Mouse (Mus musculus) neural tube, embryonic 15.5 days (tissue): ENCODE data around the gene Otop2. TPM values are rescaled to one million over a fixed set of nuclear protein-coding genes. Genes with fewer than 3 reads are reported as not detected.

Source experiments
- ATAC-seq: fragments of 200-750 bp; cut with Nextera tagmentation; 2 replicates; pipeline ENCODE4 v1.8.0; 2017; ENCODE audit warnings: mild to moderate bottlenecking, moderate TSS enrichment, moderate library complexity; ENCODE audit not compliant: low FRiP score
- H3K27ac ChIP-seq: fragments of 300-500 bp; sonication (generic); replicated peaks from 2 replicates; pipeline ENCODE4 v1.5.1; 2015; ENCODE audit warnings: mild to moderate bottlenecking, inconsistent platforms
- H3K27me3 ChIP-seq: fragments of 300-500 bp; sonication (generic); replicated peaks from 2 replicates; pipeline ENCODE4 v1.6.1; 2015; ENCODE audit warnings: inconsistent platforms
- H3K36me3 ChIP-seq: fragments of 300-500 bp; sonication (generic); 2 replicates; pipeline ENCODE4 v1.6.1; 2015; ENCODE audit warnings: inconsistent platforms
- H3K4me1 ChIP-seq: fragments of 300-500 bp; sonication (generic); 2 replicates; pipeline ENCODE4 v1.6.1; 2015; ENCODE audit warnings: inconsistent platforms
- H3K4me2 ChIP-seq: fragments of 300-500 bp; sonication (generic); 2 replicates; pipeline ENCODE4 v1.6.1; 2015; ENCODE audit warnings: inconsistent platforms, mild to moderate bottlenecking, moderate library complexity
- H3K4me3 ChIP-seq: fragments of 300-500 bp; sonication (generic); replicated peaks from 2 replicates; pipeline ENCODE4 v1.5.1; 2015; ENCODE audit warnings: mild to moderate bottlenecking, inconsistent platforms
- H3K9ac ChIP-seq: fragments of 300-500 bp; sonication (generic); replicated peaks from 2 replicates; pipeline ENCODE4 v1.6.1; 2015; ENCODE audit warnings: mild to moderate bottlenecking, inconsistent platforms
- H3K9me3 ChIP-seq: fragments of 300-500 bp; sonication (generic); replicated peaks from 2 replicates; pipeline ENCODE4 v1.6.1; 2016; ENCODE audit warnings: inconsistent platforms
- WGBS: fragments of 180-500 bp; shearing (Covaris S2); methylation state at CpG from one replicate; pipeline ENCODE4 v1.1.7; 2015; ENCODE audit warnings: mixed read lengths; 5-methylcytosine and 5-hydroxymethylcytosine counted together
- polyA plus RNA-seq: library from polyadenylated mRNA; unstranded; fragments of >200 nt; fragmentation: Nextera tagmentation; extraction: Ambion mirVana; gene quantifications from 2 replicates; pipeline ENCODE4 v1.2.1, GENCODE M21; 2015

Gene Otop2
- polyA plus RNA-seq, 1 experiment from 2014 or later = 0.15 TPM

GRCm38 (mm10) chr11:115358468-115358867 is 51.5 kb downstream of the Otop2 start:
- H3K27me3 ChIP-seq = peaks cover 6% of the 10 kb centered on the region; the same call in 1 of the 2 replicates
- ATAC-seq = peak; percentile 45; the same call in 1 of the 2 replicates
- peaks cover 21% of the 10 kb centered on the region for H3K36me3 ChIP-seq
- WGBS = 17% methylated on average over 5 of the region's 5 CpGs
- 0 out of 2 replicates have a peak overlapping the region, but pooled peaks have one; percentile 7 for H3K9ac ChIP-seq
- H3K4me3 ChIP-seq = no peak overlapping the region
- peaks cover 18% of the 10 kb centered on the region for H3K4me1 ChIP-seq
- H3K9me3 ChIP-seq = no peaks in the 10 kb centered on the region
- no peak overlapping the region for H3K4me2 ChIP-seq
- H3K27ac ChIP-seq = peak overlapping the region; percentile 63

- Histone ChIP-seq H3K9ac (peak overlapping the region; percentile 7; the same call in 1 of the 2 replicates), H3K27me3 (peaks cover 6% of the 10 kb centered on the region; the same call in 1 of the 2 replicates), H3K36me3 (peaks cover 18% of the 10 kb centered on the region), H3K9me3 (no peaks in the 10 kb centered on the region), H3K4me2 (no peak overlapping the region), H3K4me1 (peaks cover 22% of the 10 kb centered on the region), H3K4me3 (no peak overlapping the region), H3K27ac (peak overlapping the region; percentile 63)
- no peak for ATAC-seq
- 33% methylated on average over 3 of the region's 3 CpGs for WGBS
These were observed 52.3 kb downstream of the Otop2 start for GRCm38 (mm10) chr11:115359293-115359692.

GRCm38 (mm10) chr11:115359726-115360125 is 52.8 kb downstream of the Otop2 start:
- no peak overlapping the region for H3K9ac ChIP-seq
- H3K27me3 ChIP-seq = peaks cover 6% of the 10 kb centered on the region; the same call in 1 of the 2 replicates
- no peak overlapping the region for H3K4me3 ChIP-seq
- ATAC-seq = no peak
- H3K27ac ChIP-seq = peak overlapping the region; percentile 63
- H3K4me2 ChIP-seq = no peak overlapping the region
- H3K4me1 ChIP-seq = peaks cover 23% of the 10 kb centered on the region
- H3K9me3 ChIP-seq = no peaks in the 10 kb centered on the region
- WGBS = 58% methylated on average over 6 of the region's 6 CpGs
- H3K36me3 ChIP-seq = peaks cover 18% of the 10 kb centered on the region

- Histone ChIP-seq H3K4me1 (peaks cover 40% of the 10 kb centered on the region), H3K4me3 (no peak overlapping the region), H3K36me3 (no peaks in the 10 kb centered on the region), H3K4me2 (no peak overlapping the region), H3K27ac (no peak overlapping the region), H3K27me3 (0 out of 2 replicates have a peak, but pooled peaks cover 2% of the 10 kb centered on the region), H3K9me3 (no peaks in the 10 kb centered on the region), H3K9ac (no peak overlapping the region)
- WGBS = 88% methylated on average over 3 of the region's 3 CpGs
- ATAC-seq = no peak
These were observed 57.2 kb downstream of the Otop2 start for GRCm38 (mm10) chr11:115364136-115364535.

- no peaks in the 10 kb centered on the region for H3K9me3 ChIP-seq
- H3K27me3 ChIP-seq = 0 out of 2 replicates have a peak, but pooled peaks cover 4% of the 10 kb centered on the region
- H3K4me2 ChIP-seq = peak overlapping the region; percentile 77
- peaks cover 30% of the 10 kb centered on the region for H3K4me1 ChIP-seq
- H3K27ac ChIP-seq = peak overlapping the region; percentile 88
- 48% methylated on average over 7 of the region's 7 CpGs for WGBS
- no peaks in the 10 kb centered on the region for H3K36me3 ChIP-seq
- H3K4me3 ChIP-seq = peak overlapping the region; percentile 58
- ATAC-seq = peak; percentile 9; the same call in 1 of the 2 replicates
- peak overlapping the region; percentile 82 for H3K9ac ChIP-seq
These were observed 59.2 kb downstream of the Otop2 start for GRCm38 (mm10) chr11:115366039-115366705.

GRCm38 (mm10) chr11:115366706-115367394 is 59.9 kb downstream of the Otop2 start:
- H3K4me2 ChIP-seq = peak overlapping the region; percentile 77
- peak; percentile 82 for ATAC-seq
- H3K9ac ChIP-seq = peak overlapping the region; percentile 82
- 0 out of 2 replicates have a peak, but pooled peaks cover 4% of the 10 kb centered on the region for H3K27me3 ChIP-seq
- no peaks in the 10 kb centered on the region for H3K9me3 ChIP-seq
- H3K4me3 ChIP-seq = peak overlapping the region; percentile 58
- WGBS = 2% methylated on average over 26 of the region's 28 CpGs
- no peaks in the 10 kb centered on the region for H3K36me3 ChIP-seq
- H3K27ac ChIP-seq = peak overlapping the region; percentile 88
- H3K4me1 ChIP-seq = peaks cover 30% of the 10 kb centered on the region

GRCm38 (mm10) chr11:115367395-115367944 is 60.5 kb downstream of the Otop2 start, which contains the start of gene Hid1:
TSS of gene Hid1 (minus strand) at chr11:115367756.
- 1% methylated on average over 39 of the region's 39 CpGs for WGBS
- peak within 1 kb of the TSS; percentile 88 for H3K27ac ChIP-seq
- no peaks in the 10 kb centered on the region for H3K36me3 ChIP-seq
- peak within 1 kb of the TSS; percentile 82 for H3K9ac ChIP-seq
- peak; percentile 82 for ATAC-seq
- H3K4me3 ChIP-seq = peak within 1 kb of the TSS; percentile 58
- H3K4me1 ChIP-seq = peaks cover 30% of the 10 kb centered on the region
- H3K4me2 ChIP-seq = peak within 1 kb of the TSS; percentile 77
- no peaks in the 10 kb centered on the region for H3K9me3 ChIP-seq
- peaks cover 4% of the 10 kb centered on the region; the same call in 1 of the 2 replicates for H3K27me3 ChIP-seq

- no peak for ATAC-seq
- Histone ChIP-seq H3K27ac (no peak overlapping the region), H3K4me3 (no peak overlapping the region), H3K9ac (no peak overlapping the region), H3K4me1 (peaks cover 35% of the 10 kb centered on the region), H3K9me3 (no peaks in the 10 kb centered on the region), H3K36me3 (no peaks in the 10 kb centered on the region), H3K27me3 (peaks cover 10% of the 10 kb centered on the region), H3K4me2 (no peak overlapping the region)
- 50% methylated on average over 7 of the region's 7 CpGs for WGBS
These were observed 63.4 kb downstream of the Otop2 start for GRCm38 (mm10) chr11:115370368-115370767.

GRCm38 (mm10) chr11:115371354-115371753 is 64.4 kb downstream of the Otop2 start:
- no peak overlapping the region for H3K4me2 ChIP-seq
- no peaks in the 10 kb centered on the region for H3K36me3 ChIP-seq
- no peak overlapping the region for H3K4me3 ChIP-seq
- no peak overlapping the region for H3K9ac ChIP-seq
- peaks cover 19% of the 10 kb centered on the region for H3K27me3 ChIP-seq
- 47% methylated on average over 8 of the region's 8 CpGs for WGBS
- H3K27ac ChIP-seq = no peak overlapping the region
- no peaks in the 10 kb centered on the region for H3K9me3 ChIP-seq
- peaks cover 25% of the 10 kb centered on the region for H3K4me1 ChIP-seq
- ATAC-seq = no peak

GRCm38 (mm10) chr11:115372015-115372414 is 65.1 kb downstream of the Otop2 start:
- no peak overlapping the region for H3K4me2 ChIP-seq
- H3K4me3 ChIP-seq = no peak overlapping the region
- 72% methylated on average over 1 of the region's 1 CpGs for WGBS
- no peaks in the 10 kb centered on the region for H3K36me3 ChIP-seq
- ATAC-seq = no peak
- H3K4me1 ChIP-seq = peaks cover 20% of the 10 kb centered on the region
- no peak overlapping the region for H3K9ac ChIP-seq
- H3K9me3 ChIP-seq = no peaks in the 10 kb centered on the region
- H3K27ac ChIP-seq = no peak overlapping the region
- H3K27me3 ChIP-seq = peaks cover 21% of the 10 kb centered on the region

GRCm38 (mm10) chr11:115372737-115373136 is 65.8 kb downstream of the Otop2 start:
- no peak overlapping the region for H3K4me2 ChIP-seq
- no peak overlapping the region for H3K9ac ChIP-seq
- no peak overlapping the region for H3K27ac ChIP-seq
- no peak for ATAC-seq
- WGBS = 51% methylated on average over 2 of the region's 2 CpGs
- H3K4me1 ChIP-seq = peaks cover 18% of the 10 kb centered on the region
- no peaks in the 10 kb centered on the region for H3K9me3 ChIP-seq
- H3K4me3 ChIP-seq = no peak overlapping the region
- peaks cover 21% of the 10 kb centered on the region for H3K27me3 ChIP-seq
- no peaks in the 10 kb centered on the region for H3K36me3 ChIP-seq
